Mouse (Mus musculus): ENCODE measurements around the gene Pfdn5. TPM values are rescaled to one million over a fixed set of nuclear protein-coding genes. Genes with fewer than 3 reads are reported as not detected.

The Pfdn5 gene
- polyA plus RNA-seq (2014; fragmentation: Nextera tagmentation; extraction: Ambion mirVana) = 500 and 514 TPM in 2 replicates

- no peaks in the 10 kb centered on the region for H3K27me3 ChIP-seq (ENCODE audit: control insufficient read depth, insufficient read depth, low read length)
- peak within 1 kb of the TSS; percentile 68 for H3K4me3 ChIP-seq (ENCODE audit: low read depth, low read length)
- no peaks in the 10 kb centered on the region for H3K9me3 ChIP-seq (ENCODE audit: control insufficient read depth, low read depth, low read length)
- H3K27ac ChIP-seq (ENCODE audit: low read length) = peak within 1 kb of the TSS; percentile 10; the same call in 1 of the 2 replicates
- H3K4me1 ChIP-seq (ENCODE audit: control insufficient read depth, insufficient read depth, low read length) = peaks cover 5% of the 10 kb centered on the region
- ATAC-seq (ENCODE audit: insufficient number of reproducible peaks, insufficient read depth, low FRiP score, low read depth) = peak; percentile 88
- H3K9ac ChIP-seq (replicated peaks; ENCODE audit: low read depth, low read length) = peak within 1 kb of the TSS; percentile 61
- peaks cover 34% of the 10 kb centered on the region for H3K36me3 ChIP-seq (ENCODE audit: control insufficient read depth, insufficient read depth, low read length)
- WGBS = under 1% methylated on average over 40 of the region's 40 CpGs
- peak within 1 kb of the TSS; percentile 84 for H3K4me2 ChIP-seq (replicated peaks; ENCODE audit: low read depth, low read length)
Observed at GRCm38 (mm10) chr15:102326022-102326576, at the start of gene Pfdn5. Gene Pfdn5 (plus strand): TSS chr15:102326116.

GRCm38 (mm10) chr15:102278726-102279091, 47.2 kb upstream of the Pfdn5 start:
- H3K27ac ChIP-seq (ENCODE audit: low read length) = peak overlapping the region; percentile 89; the same call in 1 of the 2 replicates
- ATAC-seq (ENCODE audit: insufficient number of reproducible peaks, insufficient read depth, low FRiP score, low read depth) = no peak
- peak overlapping the region; percentile 84 for H3K4me2 ChIP-seq (replicated peaks; ENCODE audit: low read depth, low read length)
- H3K9me3 ChIP-seq (ENCODE audit: control insufficient read depth, low read depth, low read length) = no peaks in the 10 kb centered on the region
- peaks cover 11% of the 10 kb centered on the region; the same call in 1 of the 2 replicates for H3K4me1 ChIP-seq (ENCODE audit: control insufficient read depth, insufficient read depth, low read length)
- peak overlapping the region; percentile 81 for H3K4me3 ChIP-seq (ENCODE audit: low read depth, low read length)
- H3K27me3 ChIP-seq (ENCODE audit: control insufficient read depth, insufficient read depth, low read length) = no peaks in the 10 kb centered on the region
- peaks cover 10% of the 10 kb centered on the region for H3K36me3 ChIP-seq (ENCODE audit: control insufficient read depth, insufficient read depth, low read length)
- 27% methylated on average over 7 of the region's 7 CpGs for WGBS
- H3K9ac ChIP-seq (replicated peaks; ENCODE audit: low read depth, low read length) = peak overlapping the region; percentile 80; the same call in 1 of the 2 replicates

DNA sequence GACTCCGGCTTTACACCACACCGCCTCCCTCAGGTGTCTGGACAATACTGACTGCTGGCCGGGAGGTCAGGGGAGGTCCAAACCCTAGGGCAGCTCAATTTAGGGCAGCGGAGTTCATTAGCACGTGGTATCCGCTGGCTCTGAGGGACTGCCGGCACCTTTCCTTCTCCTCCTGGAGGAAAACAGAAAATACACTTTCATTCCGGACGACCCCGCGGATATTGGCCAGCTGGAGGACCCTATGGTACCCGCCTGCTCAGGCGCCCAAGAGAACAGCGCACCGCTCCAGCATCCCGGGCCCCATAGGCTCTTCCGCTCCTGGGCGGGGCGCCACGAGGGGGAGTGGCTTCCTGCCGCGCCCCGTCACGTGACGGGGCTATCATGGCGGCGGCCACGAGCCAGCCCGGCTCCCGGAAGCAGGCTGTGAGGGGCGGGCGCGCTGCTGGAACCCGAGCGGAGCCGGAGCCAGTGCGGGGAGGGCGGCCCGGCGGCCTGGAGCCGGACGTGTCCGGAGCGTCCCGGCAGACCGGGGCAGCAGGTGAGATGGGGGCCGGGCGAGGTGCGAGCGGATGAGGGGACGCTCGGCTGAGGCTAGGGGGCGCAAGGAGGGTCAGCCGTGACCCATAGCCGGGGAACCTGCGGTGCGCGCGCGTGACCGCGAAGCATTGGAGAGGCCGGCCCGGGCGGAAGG, 46.7 kb upstream of the Pfdn5 start, which contains the start of gene Mfsd5:
Gene Mfsd5, plus strand, starts transcription at position 363 of the 691 bp plus-strand sequence.
- peak within 1 kb of the TSS; percentile 80 for H3K9ac ChIP-seq (replicated peaks; ENCODE audit: low read depth, low read length)
- peak; percentile 95 for ATAC-seq (ENCODE audit: insufficient number of reproducible peaks, insufficient read depth, low FRiP score, low read depth)
- H3K4me2 ChIP-seq (replicated peaks; ENCODE audit: low read depth, low read length) = peak within 1 kb of the TSS; percentile 89
- under 1% methylated on average over 65 of the region's 65 CpGs for WGBS
- H3K27ac ChIP-seq (ENCODE audit: low read length) = peak within 1 kb of the TSS; percentile 89; the same call in 1 of the 2 replicates
- H3K4me1 ChIP-seq (ENCODE audit: control insufficient read depth, insufficient read depth, low read length) = peaks cover 11% of the 10 kb centered on the region; the same call in 1 of the 2 replicates
- H3K36me3 ChIP-seq (ENCODE audit: control insufficient read depth, insufficient read depth, low read length) = peaks cover 10% of the 10 kb centered on the region
- H3K9me3 ChIP-seq (ENCODE audit: control insufficient read depth, low read depth, low read length) = no peaks in the 10 kb centered on the region
- no peaks in the 10 kb centered on the region for H3K27me3 ChIP-seq (ENCODE audit: control insufficient read depth, insufficient read depth, low read length)
- H3K4me3 ChIP-seq (ENCODE audit: low read depth, low read length) = peak within 1 kb of the TSS; percentile 81

- no peaks in the 10 kb centered on the region for H3K27me3 ChIP-seq (ENCODE audit: control insufficient read depth, insufficient read depth, low read length)
- no peaks in the 10 kb centered on the region for H3K9me3 ChIP-seq (ENCODE audit: control insufficient read depth, low read depth, low read length)
- H3K4me2 ChIP-seq (replicated peaks; ENCODE audit: low read depth, low read length) = peak overlapping the region; percentile 89
- peak overlapping the region; percentile 81 for H3K4me3 ChIP-seq (ENCODE audit: low read depth, low read length)
- H3K36me3 ChIP-seq (ENCODE audit: control insufficient read depth, insufficient read depth, low read length) = peaks cover 10% of the 10 kb centered on the region
- WGBS = 22% methylated on average over 13 of the region's 13 CpGs
- peak overlapping the region; percentile 89; the same call in 1 of the 2 replicates for H3K27ac ChIP-seq (ENCODE audit: low read length)
- H3K9ac ChIP-seq (replicated peaks; ENCODE audit: low read depth, low read length) = peak overlapping the region; percentile 80
- H3K4me1 ChIP-seq (ENCODE audit: control insufficient read depth, insufficient read depth, low read length) = peaks cover 11% of the 10 kb centered on the region; the same call in 1 of the 2 replicates
- peak; percentile 20; the same call in 1 of the 2 replicates for ATAC-seq (ENCODE audit: insufficient number of reproducible peaks, insufficient read depth, low FRiP score, low read depth)
Observed at GRCm38 (mm10) chr15:102279783-102280520, 46.0 kb upstream of the Pfdn5 start.

- peaks cover 10% of the 10 kb centered on the region for H3K36me3 ChIP-seq (ENCODE audit: control insufficient read depth, insufficient read depth, low read length)
- H3K9ac ChIP-seq (replicated peaks; ENCODE audit: low read depth, low read length) = no peak overlapping the region
- ATAC-seq (ENCODE audit: insufficient number of reproducible peaks, insufficient read depth, low FRiP score, low read depth) = no peak
- H3K27me3 ChIP-seq (ENCODE audit: control insufficient read depth, insufficient read depth, low read length) = no peaks in the 10 kb centered on the region
- no peaks in the 10 kb centered on the region for H3K9me3 ChIP-seq (ENCODE audit: control insufficient read depth, low read depth, low read length)
- 0 out of 2 replicates have a peak overlapping the region, but pooled peaks have one; percentile 89 for H3K27ac ChIP-seq (ENCODE audit: low read length)
- peaks cover 11% of the 10 kb centered on the region; the same call in 1 of the 2 replicates for H3K4me1 ChIP-seq (ENCODE audit: control insufficient read depth, insufficient read depth, low read length)
- WGBS = 95% methylated on average over 19 of the region's 19 CpGs
- H3K4me2 ChIP-seq (replicated peaks; ENCODE audit: low read depth, low read length) = peak overlapping the region; percentile 89; the same call in 1 of the 2 replicates
- H3K4me3 ChIP-seq (ENCODE audit: low read depth, low read length) = peak overlapping the region; percentile 81; the same call in 1 of the 2 replicates
Observed at GRCm38 (mm10) chr15:102280623-102281022, 45.3 kb upstream of the Pfdn5 start.

GRCm38 (mm10) chr15:102282463-102283292, 43.2 kb upstream of the Pfdn5 start:
- Histone ChIP-seq H3K4me3 (ENCODE audit: low read depth, low read length) (no peak overlapping the region), H3K4me2 (replicated peaks; ENCODE audit: low read depth, low read length) (no peak overlapping the region), H3K4me1 (ENCODE audit: control insufficient read depth, insufficient read depth, low read length) (peaks cover 11% of the 10 kb centered on the region; the same call in 1 of the 2 replicates), H3K36me3 (ENCODE audit: control insufficient read depth, insufficient read depth, low read length) (peaks cover 10% of the 10 kb centered on the region), H3K9ac (replicated peaks; ENCODE audit: low read depth, low read length) (no peak overlapping the region), H3K27me3 (ENCODE audit: control insufficient read depth, insufficient read depth, low read length) (no peaks in the 10 kb centered on the region), H3K27ac (ENCODE audit: low read length) (no peak overlapping the region), H3K9me3 (ENCODE audit: control insufficient read depth, low read depth, low read length) (no peaks in the 10 kb centered on the region)
- 80% methylated on average over 8 of the region's 8 CpGs for WGBS
- no peak for ATAC-seq (ENCODE audit: insufficient number of reproducible peaks, insufficient read depth, low FRiP score, low read depth)

DNA sequence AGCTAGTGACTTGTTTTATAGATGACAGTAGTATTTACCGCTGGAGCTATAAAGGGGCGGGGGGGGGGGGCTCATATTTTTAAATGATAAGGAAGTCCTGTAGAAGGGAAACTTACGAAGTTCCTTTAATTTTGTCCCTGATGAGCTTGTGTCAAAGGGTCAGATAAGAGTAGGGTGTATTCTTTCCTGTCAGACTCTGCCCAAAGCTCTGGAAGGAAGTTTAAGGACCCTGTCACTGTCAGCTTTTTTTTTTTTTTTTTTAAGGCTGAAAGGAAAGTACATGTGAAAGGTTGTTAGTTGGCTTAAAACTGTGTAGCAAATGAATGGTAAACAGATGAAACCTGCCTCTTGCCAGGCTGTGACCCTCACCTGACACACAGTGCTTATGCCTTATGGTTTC, 42.3 kb upstream of the Pfdn5 start:
- ATAC-seq (ENCODE audit: insufficient number of reproducible peaks, insufficient read depth, low FRiP score, low read depth) = no peak
- 64% methylated on average over 3 of the region's 3 CpGs for WGBS
- Histone ChIP-seq H3K27ac (ENCODE audit: low read length) (no peak overlapping the region), H3K36me3 (ENCODE audit: control insufficient read depth, insufficient read depth, low read length) (peaks cover 10% of the 10 kb centered on the region), H3K27me3 (ENCODE audit: control insufficient read depth, insufficient read depth, low read length) (no peaks in the 10 kb centered on the region), H3K9ac (replicated peaks; ENCODE audit: low read depth, low read length) (no peak overlapping the region), H3K4me1 (ENCODE audit: control insufficient read depth, insufficient read depth, low read length) (peaks cover 10% of the 10 kb centered on the region; the same call in 1 of the 2 replicates), H3K9me3 (ENCODE audit: control insufficient read depth, low read depth, low read length) (no peaks in the 10 kb centered on the region), H3K4me3 (ENCODE audit: low read depth, low read length) (no peak overlapping the region), H3K4me2 (replicated peaks; ENCODE audit: low read depth, low read length) (no peak overlapping the region)

Measured in stomach, embryonic 14.5 days (tissue).